Mouse (Mus musculus): ENCODE results near the gene Tnk2.

Gene Tnk2

DNA sequence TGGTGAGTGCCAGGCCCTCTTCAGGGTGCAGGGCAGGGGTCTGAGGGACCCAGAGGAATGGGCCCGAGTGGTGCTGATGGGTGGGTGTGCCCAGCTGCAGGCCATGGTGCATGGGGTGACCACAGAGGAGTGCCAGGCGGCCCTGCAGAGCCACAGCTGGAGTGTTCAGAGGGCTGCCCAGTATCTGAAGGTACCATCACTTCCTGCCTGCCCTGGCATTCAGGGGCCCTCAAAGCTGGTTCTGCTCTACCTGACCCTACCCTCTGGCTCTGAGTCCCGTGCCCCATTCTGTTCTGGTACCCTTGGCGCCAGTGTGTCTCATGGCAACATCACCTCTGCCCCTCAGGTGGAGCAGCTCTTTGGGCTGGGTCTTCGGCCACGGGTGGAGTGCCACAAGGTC is 37.1 kb downstream of the Tnk2 start:
- no peak for DNase-seq

DNA sequence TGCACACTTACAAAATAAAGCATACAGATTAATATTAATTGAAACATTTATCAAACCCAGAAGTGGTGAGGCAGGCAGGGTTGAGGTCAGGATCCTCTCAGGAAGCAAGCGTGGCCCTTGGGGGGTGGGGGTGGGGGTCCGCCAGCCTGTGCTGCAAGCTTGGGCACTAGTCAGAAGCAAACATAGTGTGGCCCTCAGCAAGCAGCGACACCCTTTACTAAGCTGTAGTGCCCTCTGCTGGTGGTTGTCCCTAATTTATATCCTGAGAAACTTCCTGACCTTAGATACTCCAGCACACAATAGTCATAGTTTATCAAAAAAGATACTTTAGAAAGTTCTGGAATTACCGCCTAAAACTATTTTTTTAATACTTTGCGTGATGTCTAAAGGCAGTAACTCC is 38.5 kb downstream of the Tnk2 start:
- peak; percentile 80 for DNase-seq

GRCm38 (mm10) chr16:32682841-32683240 is 39.2 kb downstream of the Tnk2 start:
- DNase-seq: no peak

DNA sequence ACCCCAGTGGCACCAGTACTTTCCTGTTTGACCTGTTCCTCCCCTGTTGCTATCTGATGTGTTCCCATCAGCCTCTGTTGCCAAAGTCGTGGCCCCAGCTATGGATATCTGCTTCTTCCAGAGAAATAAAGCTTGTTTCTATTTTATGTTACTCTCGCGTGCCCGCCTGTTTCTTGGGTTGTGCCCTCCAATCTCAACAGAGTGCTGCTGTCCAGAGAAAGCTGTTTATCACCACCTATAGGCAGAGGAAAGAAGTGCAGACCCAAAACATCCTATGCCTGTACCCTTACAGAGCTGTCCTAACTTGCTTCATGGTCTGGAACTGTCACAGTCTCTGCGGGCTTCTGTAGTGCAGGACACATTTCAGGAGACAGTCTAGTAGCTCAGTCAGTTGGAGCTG is 39.7 kb downstream of the Tnk2 start:
- DNase-seq: peak; percentile 80

DNA sequence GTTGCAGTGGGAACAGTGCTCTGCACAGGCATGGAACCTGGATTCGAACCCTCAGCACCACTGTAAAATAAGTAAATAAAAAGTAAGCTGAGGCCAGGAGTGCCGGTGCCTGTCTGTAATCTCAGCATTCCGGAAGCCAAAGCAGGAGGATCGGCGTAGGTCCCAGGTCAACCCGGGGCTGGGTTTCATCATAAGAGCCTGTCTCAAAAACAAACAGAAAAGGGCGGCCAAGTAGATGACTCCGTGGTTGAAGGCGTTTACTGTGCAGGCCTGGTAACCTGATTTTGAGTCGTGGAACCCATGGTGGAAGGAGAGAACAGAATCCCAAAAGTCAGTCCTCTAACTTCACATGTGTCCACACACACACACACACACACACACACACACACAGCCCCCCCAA is 41.7 kb downstream of the Tnk2 start:
- no peak for DNase-seq

GRCm38 (mm10) chr16:32685998-32686397 is 42.3 kb downstream of the Tnk2 start:
- no peak for DNase-seq

GRCm38 (mm10) chr16:32687221-32687620 is 43.5 kb downstream of the Tnk2 start:
- no peak for DNase-seq

DNA sequence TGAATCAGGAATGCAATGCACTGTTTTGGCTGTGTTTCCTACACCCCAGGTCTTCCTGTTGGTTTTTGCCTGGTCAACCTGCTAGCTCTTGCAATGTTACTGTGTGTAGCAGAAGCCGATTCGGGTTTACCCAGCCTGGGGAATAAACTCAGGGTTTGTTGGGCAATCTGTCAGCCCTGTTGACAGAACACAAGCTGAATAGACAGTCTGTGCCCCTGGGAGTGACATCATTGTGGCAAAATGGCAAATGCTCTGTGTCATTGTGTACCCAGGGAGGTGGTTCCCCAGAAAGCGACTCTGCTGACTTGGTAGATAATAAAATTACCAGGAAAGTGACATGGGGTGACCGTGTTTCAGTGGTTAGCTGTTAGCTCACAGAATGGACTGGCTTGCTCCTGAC is 45.1 kb downstream of the Tnk2 start:
- no peak for DNase-seq

DNA sequence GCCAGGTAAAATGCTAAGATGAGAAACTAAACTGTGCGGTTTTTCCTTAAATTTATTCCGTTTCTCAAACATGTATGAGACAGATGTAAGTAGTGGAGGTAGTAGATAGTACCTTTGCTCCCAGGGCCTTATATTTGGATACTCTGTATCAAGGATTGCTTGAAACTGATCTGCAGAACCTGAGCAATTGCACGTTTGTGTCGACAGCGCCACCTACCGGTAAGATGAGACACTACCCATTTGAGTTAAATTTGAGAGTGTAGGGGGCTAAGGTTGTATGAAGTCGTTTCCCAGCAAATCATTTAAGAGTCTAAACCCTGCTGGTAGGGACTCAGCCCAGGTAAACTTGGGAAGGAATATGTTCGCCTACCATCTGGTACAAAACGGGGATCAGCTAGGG is 45.8 kb downstream of the Tnk2 start:
- peak; percentile 77 for DNase-seq

DNA sequence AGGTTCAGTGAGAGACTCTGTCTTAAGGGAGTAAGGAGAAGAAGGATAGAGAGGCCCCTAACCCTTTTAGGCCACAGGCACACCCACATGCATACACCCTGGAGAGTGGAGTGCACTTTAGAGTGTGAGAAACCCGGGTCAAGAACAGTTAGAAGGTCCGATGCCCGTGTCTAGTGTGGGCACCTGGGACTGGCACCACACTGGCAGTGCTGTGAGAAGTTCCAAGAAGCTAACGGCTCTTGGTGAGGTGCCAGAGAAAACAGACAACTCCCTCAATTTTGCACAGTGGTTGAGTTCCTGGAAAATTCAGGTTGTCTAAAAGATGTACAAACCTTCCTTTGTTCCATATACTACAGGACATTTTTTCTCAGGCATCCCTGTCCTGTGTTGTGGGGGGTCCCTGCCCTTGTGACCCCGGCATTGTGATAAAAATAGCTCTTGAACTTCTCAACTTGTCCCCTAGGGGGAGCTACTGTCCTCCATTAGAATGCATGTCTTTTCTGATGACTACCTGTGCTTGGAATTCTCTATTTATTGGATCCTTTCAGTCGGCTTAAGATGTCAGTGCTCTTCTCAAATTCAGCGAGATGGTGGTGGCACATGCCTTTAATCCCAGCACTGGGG is 53.3 kb downstream of the Tnk2 start:
- DNase-seq: no peak

DNA sequence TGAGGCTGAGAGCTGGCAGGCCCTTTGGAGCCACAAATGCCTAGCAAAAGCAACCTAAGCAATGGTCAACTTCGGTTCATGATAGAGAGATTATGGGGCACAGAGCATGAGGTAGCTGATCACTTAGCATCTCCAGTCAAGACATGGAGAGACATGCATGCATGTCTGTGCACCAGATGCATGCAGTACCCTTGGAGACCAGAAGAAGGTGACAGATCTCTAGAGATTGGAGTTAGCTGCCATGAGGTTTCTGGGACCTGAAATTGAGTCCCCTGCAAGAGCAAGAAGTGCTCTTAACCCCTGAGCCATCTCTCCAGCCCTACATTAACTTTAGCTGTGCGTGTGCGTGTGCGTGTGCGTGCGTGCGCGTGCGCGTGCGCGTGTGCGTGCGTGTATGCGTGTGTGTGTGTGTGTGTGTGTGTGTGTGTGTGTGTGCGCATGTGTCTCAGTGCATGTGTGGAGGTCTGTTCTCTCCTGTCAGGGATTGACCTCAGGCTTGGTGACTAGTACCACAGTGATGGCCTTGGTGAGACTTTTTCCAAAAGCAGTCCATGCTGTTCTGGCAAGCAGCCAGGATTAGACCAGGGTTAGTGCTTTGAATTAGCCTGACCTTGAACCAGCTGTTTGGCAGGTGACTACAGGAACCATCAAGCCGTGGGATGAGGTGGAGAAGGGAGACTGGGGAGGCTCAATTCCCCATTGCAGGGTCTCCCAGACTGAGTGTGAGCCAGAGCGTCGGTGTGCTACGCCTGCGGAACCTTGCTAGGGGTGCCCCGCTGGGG is 54.2 kb downstream of the Tnk2 start:
- DNase-seq: no peak

GRCm38 (mm10) chr16:32698550-32698949 is 54.9 kb downstream of the Tnk2 start:
- no peak for DNase-seq

DNA sequence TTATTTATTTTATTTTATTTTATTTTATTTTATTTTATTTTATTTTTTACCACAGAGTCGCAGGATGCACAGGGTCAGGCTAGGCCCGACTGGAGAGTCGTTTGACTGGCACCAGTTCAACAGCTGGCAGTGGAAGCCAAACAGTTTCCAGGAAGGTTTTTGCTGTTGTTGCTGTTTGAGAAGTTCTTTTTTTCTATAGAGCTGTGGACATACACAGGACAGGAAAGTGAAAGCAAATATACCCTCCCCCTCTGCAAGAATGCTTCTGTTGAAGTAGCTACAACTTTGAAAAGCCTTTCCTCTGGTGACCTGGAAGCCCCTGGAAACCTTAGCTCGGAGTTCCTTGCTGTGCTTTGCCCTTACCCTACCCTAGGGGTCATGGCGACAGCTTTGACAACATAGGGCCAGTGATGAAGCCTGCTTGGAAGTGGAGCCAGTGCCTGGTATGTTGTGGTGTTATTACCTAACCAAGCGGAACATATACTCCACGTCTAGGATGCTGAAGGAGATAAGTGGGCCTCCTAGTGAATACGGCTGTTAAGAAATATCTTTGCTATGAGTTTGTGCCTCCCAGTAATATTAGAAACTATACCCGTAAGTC is 59.7 kb downstream of the Tnk2 start:
- no peak for DNase-seq

GRCm38 (mm10) chr16:32705606-32706005 is 61.9 kb downstream of the Tnk2 start:
- DNase-seq: no peak

- no peak for DNase-seq
These were observed 63.6 kb downstream of the Tnk2 start for GRCm38 (mm10) chr16:32707111-32707823.

DNA sequence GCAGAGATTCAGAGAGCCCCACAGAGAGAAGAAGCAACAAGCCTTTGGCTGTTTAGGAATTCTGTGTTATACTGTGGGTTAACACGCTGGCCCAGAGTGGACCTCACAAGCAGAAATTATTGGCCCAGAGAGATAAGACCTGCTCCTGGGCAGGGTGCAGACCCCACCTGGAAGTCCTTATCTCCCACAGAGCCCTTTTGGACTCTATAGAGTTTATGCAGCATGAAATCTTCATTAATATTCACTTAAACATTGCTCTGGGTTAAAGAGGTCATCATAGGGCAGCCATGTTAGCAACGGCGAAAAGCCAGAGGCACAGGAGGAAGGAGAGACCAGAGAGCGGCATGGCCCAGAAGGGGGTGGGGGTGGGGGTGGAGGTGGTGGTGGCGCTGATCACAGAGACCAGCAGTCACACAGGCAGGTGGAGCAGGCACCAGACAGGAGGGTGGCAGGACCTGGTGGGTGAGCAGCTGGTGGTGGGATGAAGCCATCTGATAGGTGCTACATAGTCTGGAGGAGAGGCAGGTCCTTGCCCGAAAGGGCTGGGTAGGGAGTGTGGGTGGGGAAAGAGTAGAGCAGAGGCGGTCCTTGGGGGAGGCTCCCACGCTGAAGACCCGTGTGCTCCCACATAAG is 64.3 kb downstream of the Tnk2 start:
- no peak for DNase-seq

DNA sequence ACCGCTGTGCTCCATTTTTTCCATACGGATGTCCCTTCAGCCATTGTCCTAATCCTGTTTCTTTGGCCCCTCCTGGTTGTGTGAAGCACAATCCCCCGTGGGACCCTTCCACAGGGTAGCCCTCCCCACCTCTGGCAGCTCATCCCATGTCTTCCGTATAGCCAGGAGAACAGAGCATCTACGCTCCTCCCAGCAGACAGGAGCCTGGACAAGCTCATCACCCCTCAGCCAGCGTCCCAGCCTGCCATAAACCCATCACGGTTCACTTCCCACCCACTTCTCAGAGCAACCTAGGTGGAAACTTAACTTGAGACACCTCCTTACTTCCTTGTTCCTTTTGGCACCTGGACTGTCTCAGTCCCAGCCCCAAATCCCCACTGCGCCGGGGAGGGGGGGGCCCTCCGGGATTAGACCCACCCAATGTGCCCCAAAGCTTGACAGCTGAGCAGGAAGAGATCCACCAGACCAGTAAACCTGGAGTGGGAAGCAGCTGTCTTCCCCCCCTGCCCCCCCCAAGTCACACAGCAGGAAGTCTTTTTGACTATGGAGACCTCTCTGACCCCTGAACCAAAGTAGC is 64.9 kb downstream of the Tnk2 start:
- DNase-seq: no peak

- DNase-seq: no peak
These were observed 65.4 kb downstream of the Tnk2 start for GRCm38 (mm10) chr16:32709116-32709515.

GRCm38 (mm10) chr16:32710426-32711070 is 66.9 kb downstream of the Tnk2 start:
- no peak for DNase-seq

DNA sequence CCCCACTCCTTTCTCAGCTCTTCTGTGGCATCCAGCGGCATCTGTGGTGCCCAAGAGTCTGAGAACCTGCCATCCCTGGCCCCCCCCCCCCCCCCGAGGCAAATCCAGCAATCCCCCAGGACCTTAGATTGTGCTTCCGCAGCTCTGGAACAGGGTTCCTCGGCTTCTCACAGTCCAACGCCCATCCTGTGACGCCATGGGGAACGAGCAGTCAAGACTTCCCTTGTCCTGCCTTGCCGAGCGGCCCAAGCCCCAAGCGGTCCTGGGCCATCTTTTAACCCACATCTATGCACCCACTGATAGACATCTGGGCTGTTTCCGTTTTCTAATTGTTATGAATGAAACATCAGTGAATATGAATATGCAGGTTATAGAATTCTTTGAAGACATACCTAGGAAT is 68.5 kb downstream of the Tnk2 start:
- DNase-seq: no peak

DNA sequence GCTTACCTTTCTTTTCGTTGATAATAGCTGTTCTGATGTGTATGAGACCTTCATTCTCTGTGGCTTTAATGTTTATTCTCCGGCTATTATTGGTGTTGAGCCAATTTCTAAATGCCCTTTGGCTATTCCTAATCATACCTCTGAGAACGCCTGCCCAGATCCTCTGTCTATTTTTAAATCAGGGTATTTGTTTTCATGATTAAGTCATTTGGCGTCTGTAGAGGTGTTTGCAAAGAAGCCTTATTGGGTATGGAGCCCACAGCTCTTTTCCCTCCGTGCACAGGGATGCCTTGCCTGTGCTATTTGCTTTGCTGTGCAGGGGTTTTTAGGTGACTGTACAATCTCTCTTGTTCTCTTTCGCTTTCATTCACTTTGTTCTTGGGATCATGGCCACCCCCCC is 69.9 kb downstream of the Tnk2 start:
- no peak for DNase-seq

DNA sequence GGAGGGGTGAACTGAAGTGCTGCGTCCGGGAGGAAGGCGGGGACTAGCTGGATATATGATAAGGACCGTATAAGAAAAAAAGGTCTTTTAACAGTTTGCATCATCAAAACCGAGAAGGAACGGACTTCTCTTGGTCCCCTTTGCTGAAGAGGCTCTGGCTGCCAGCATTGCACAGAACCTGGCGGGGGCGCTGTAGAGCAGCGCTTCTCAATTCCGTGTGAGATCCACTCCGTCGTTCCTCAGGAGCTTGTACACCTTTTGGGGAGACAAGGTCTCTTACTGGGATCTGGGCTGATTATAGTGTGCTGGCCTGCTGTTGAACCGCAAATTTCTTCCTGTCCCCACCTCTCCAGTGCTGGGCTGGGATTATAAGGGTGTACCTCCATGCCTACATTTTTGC is 71.7 kb downstream of the Tnk2 start:
- DNase-seq: no peak
